Mouse (Mus musculus) testis, adult 2 months (tissue): ENCODE results near the gene Pbp2.

Source experiments
- CTCF ChIP-seq: fragments of 200-500 bp; IDR thresholded peaks from 2 replicates; pipeline ENCODE4 v1.5.1; 2012; ENCODE audit warnings: low read depth, mild to moderate bottlenecking, inconsistent platforms, low read length, moderate library complexity; ENCODE audit not compliant: control insufficient read depth, insufficient read depth, insufficient replicate concordance
- POLR2A ChIP-seq: fragments of 200-500 bp; IDR thresholded peaks from 2 replicates; pipeline ENCODE4 v1.6.1; 2012; ENCODE audit warnings: low read depth, mild to moderate bottlenecking, inconsistent platforms, low read length, moderate library complexity; ENCODE audit not compliant: control insufficient read depth

- TF ChIP-seq CTCF (no peak), POLR2A (peak; percentile 71)
These were observed at the start of gene Pbp2 for GRCm38 (mm10) chr6:135310305-135310704.
